Mouse (Mus musculus) inflammation-experienced regulatory T-cells, adult 6 months (primary cell): ENCODE measurements around the gene 9930111J21Rik2. TPM values are rescaled to one million over a fixed set of nuclear protein-coding genes. Genes with fewer than 3 reads are reported as not detected.
A peak's percentile ranks its signal among the peaks of the same experiment; 100 is the strongest.
"Not testable (repeated sequence)": the region's sequence is repeated elsewhere in the genome, so short reads cannot be mapped to it uniquely, and the experiment has no call there.

Source experiments
- ATAC-seq: one replicate; pipeline ENCODE4 v1.8.0; 2017
- polyA plus RNA-seq, 3 experiments: library from polyadenylated mRNA; unstranded; fragments of 100-300 nt; shearing (Covaris generic); gene quantifications; one replicate each; pipeline ENCODE4 v1.2.1; 2017

9930111J21Rik2 gene
- polyA plus RNA-seq, 3 experiments from 2014 or later = 118 to 148 (median 136) TPM

- peak; percentile 74 for ATAC-seq
Observed at GRCm38 (mm10) chr11:49076001-49076757, 25.1 kb upstream of the 9930111J21Rik2 start, which contains the start of gene Ifi47. TSS of gene Ifi47 (plus strand) at chr11:49076587.

GRCm38 (mm10) chr11:49068358-49068757 lies 17.3 kb upstream of the 9930111J21Rik2 start:
- ATAC-seq = no peak

GRCm38 (mm10) chr11:49063713-49064469 lies 12.8 kb upstream of the 9930111J21Rik2 start, which contains the start of gene Tgtp2:
TSS of gene Tgtp2 (minus strand) at chr11:49064206.
- ATAC-seq = peak; percentile 36

- ATAC-seq = peak; percentile 74
Observed at GRCm38 (mm10) chr11:49061865-49062264, 10.8 kb upstream of the 9930111J21Rik2 start.

GRCm38 (mm10) chr11:49060061-49060460 lies 9.0 kb upstream of the 9930111J21Rik2 start:
- peak; percentile 44 for ATAC-seq

- not testable (repeated sequence) for ATAC-seq
Observed at GRCm38 (mm10) chr11:49051894-49052293, 852 bp upstream of the 9930111J21Rik2 start.

GRCm38 (mm10) chr11:49050064-49050463 lies 978 bp downstream of the 9930111J21Rik2 start:
- ATAC-seq = not testable (repeated sequence)

- not testable (repeated sequence) for ATAC-seq
Observed at GRCm38 (mm10) chr11:49012074-49012473, 39.0 kb downstream of the 9930111J21Rik2 start.

- ATAC-seq = not testable (repeated sequence)
Observed at GRCm38 (mm10) chr11:49006785-49007184, 44.3 kb downstream of the 9930111J21Rik2 start.

- ATAC-seq = peak; percentile 86
Observed at GRCm38 (mm10) chr11:49006317-49006716, 44.7 kb downstream of the 9930111J21Rik2 start.

- peak; percentile 81 for ATAC-seq
Observed at GRCm38 (mm10) chr11:49000411-49000810, 50.6 kb downstream of the 9930111J21Rik2 start.

GRCm38 (mm10) chr11:48994018-48994417 lies 57.0 kb downstream of the 9930111J21Rik2 start, which contains the start of gene Tgtp1:
TSS of gene Tgtp1 (minus strand) at chr11:48994172.
- ATAC-seq = peak; percentile 55

GRCm38 (mm10) chr11:48993296-48993695 lies 57.7 kb downstream of the 9930111J21Rik2 start:
- ATAC-seq = not testable (repeated sequence)

GRCm38 (mm10) chr11:48991740-48992520 lies 59.1 kb downstream of the 9930111J21Rik2 start, which contains the start of gene Gm12185:
TSS of gene Gm12185 (minus strand) at chr11:48992226.
- ATAC-seq = not testable (repeated sequence)

GRCm38 (mm10) chr11:48989981-48990380 lies 61.1 kb downstream of the 9930111J21Rik2 start:
- peak; percentile 60 for ATAC-seq

GRCm38 (mm10) chr11:48988219-48988618 lies 62.8 kb downstream of the 9930111J21Rik2 start:
- ATAC-seq = peak; percentile 45

- ATAC-seq = peak; percentile 55
Observed at GRCm38 (mm10) chr11:48982848-48983247, 68.2 kb downstream of the 9930111J21Rik2 start.

GRCm38 (mm10) chr11:48980052-48980451 lies 71.0 kb downstream of the 9930111J21Rik2 start:
- ATAC-seq = peak; percentile 17

- peak; percentile 78 for ATAC-seq
Observed at GRCm38 (mm10) chr11:48979251-48979650, 71.8 kb downstream of the 9930111J21Rik2 start, which contains the start of gene 9930111J21Rik1. TSS of gene 9930111J21Rik1 (minus strand) at chr11:48979398.

- not testable (repeated sequence) for ATAC-seq
Observed at GRCm38 (mm10) chr11:48978240-48978939, 72.7 kb downstream of the 9930111J21Rik2 start, which contains the start of gene Olfr56. TSS of gene Olfr56 (plus strand) at chr11:48978889.

- ATAC-seq = not testable (repeated sequence)
Observed at GRCm38 (mm10) chr11:48974686-48975085, 76.4 kb downstream of the 9930111J21Rik2 start.
